Mouse (Mus musculus) heart, embryonic 11.5 days (tissue): Measurements from ENCODE around the gene Gm8104. TPM values are rescaled to one million over a fixed set of nuclear protein-coding genes. Genes with fewer than 3 reads are reported as not detected.
"Not testable (repeated sequence)": the region's sequence is repeated elsewhere in the genome, so short reads cannot be mapped to it uniquely, and the experiment has no call there.

Experiments
- ATAC-seq: fragments of 200-750 bp; cut with Nextera tagmentation; replicated peaks from 2 replicates; pipeline ENCODE4 v1.8.0; 2017; ENCODE audit warnings: moderate library complexity; ENCODE audit not compliant: insufficient number of reproducible peaks, low FRiP score, low TSS enrichment
- H3K27ac ChIP-seq: fragments of 300-500 bp; sonication (generic); 2 replicates; pipeline ENCODE4 v1.5.1; 2014; ENCODE audit warnings: mild to moderate bottlenecking, low read depth, low read length
- H3K27me3 ChIP-seq: fragments of 300-500 bp; sonication (generic); 2 replicates; pipeline ENCODE4 v1.6.1; 2014; ENCODE audit warnings: mild to moderate bottlenecking, low read length, mixed read lengths; ENCODE audit not compliant: control insufficient read depth, insufficient read depth
- H3K36me3 ChIP-seq: fragments of 300-500 bp; sonication (generic); 2 replicates; pipeline ENCODE4 v1.6.1; 2014; ENCODE audit warnings: mild to moderate bottlenecking, low read length, moderate library complexity, mixed read lengths; ENCODE audit not compliant: control insufficient read depth, insufficient read depth
- H3K4me1 ChIP-seq: fragments of 300-500 bp; sonication (generic); 2 replicates; pipeline ENCODE4 v1.6.1; 2014; ENCODE audit warnings: low read length; ENCODE audit not compliant: control insufficient read depth, insufficient read depth
- H3K4me2 ChIP-seq: fragments of 300-500 bp; sonication (generic); 2 replicates; pipeline ENCODE4 v1.6.1; 2014; ENCODE audit warnings: mild to moderate bottlenecking, moderate library complexity
- H3K4me3 ChIP-seq: fragments of 300-500 bp; sonication (generic); 2 replicates; pipeline ENCODE4 v1.5.1; 2014; ENCODE audit warnings: low read depth, low read length
- H3K9ac ChIP-seq: fragments of 300-500 bp; sonication (generic); 2 replicates; pipeline ENCODE4 v1.6.1; 2014; ENCODE audit warnings: mild to moderate bottlenecking, low read depth, low read length, moderate library complexity
- H3K9me3 ChIP-seq: fragments of 300-500 bp; sonication (generic); replicated peaks from 2 replicates; pipeline ENCODE4 v1.6.1; 2016; ENCODE audit warnings: low read length; ENCODE audit not compliant: control insufficient read depth
- WGBS: fragments of 180-500 bp; shearing (Covaris S2); extraction: QIAGEN DNeasy Blood & Tissue Kit; methylation state at CpG from one replicate; pipeline ENCODE4 v1.1.7; 2014; ENCODE audit not compliant: insufficient replicate concordance; 5-methylcytosine and 5-hydroxymethylcytosine counted together
- polyA plus RNA-seq: library from polyadenylated mRNA; unstranded; fragments of >200 nt; fragmentation: Nextera tagmentation; extraction: Ambion mirVana; gene quantifications from 2 replicates; pipeline ENCODE4 v1.2.1, GENCODE M21; 2014

Gm8104 gene
- not detected in 2 replicates for polyA plus RNA-seq

- not testable (repeated sequence) for H3K9ac ChIP-seq, ATAC-seq, H3K4me3 ChIP-seq, H3K4me1 ChIP-seq, H3K36me3 ChIP-seq, H3K27me3 ChIP-seq, H3K27ac ChIP-seq, H3K9me3 ChIP-seq, H3K4me2 ChIP-seq
- WGBS, result 61% methylated on average over 3 of the region's 3 CpGs
Observed at GRCm38 (mm10) chr14:43100301-43100700, at the start of gene Gm8104. Gm8104 (plus strand) TSS chr14:43100601.

DNA sequence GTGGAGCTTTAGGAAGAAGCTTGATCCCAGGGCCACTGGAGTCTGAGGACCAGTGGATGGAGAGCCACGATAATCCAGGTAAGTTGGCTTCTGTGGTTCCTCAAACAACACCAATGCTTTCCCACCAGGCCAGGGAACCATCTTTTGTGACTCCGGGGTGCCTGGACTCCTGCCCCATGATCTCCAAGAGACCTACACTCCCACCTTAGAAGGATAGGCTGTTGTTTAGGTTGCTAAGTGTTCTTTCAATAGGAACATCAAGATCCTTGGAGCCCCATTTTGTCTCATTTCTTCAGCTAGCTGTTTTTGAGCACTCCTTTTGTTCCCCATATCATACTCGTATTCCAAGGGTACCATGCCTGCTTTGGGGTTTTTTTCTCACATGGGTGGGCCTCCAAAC, 42.3 kb upstream of the Gm8104 start:
- not testable (repeated sequence) for H3K4me3 ChIP-seq, H3K4me2 ChIP-seq, H3K9me3 ChIP-seq, H3K27ac ChIP-seq, H3K4me1 ChIP-seq, H3K27me3 ChIP-seq, ATAC-seq, H3K9ac ChIP-seq, H3K36me3 ChIP-seq
- WGBS, result 70% methylated on average over 3 of the region's 3 CpGs

GRCm38 (mm10) chr14:43060179-43060578, 40.2 kb upstream of the Gm8104 start:
- not testable (repeated sequence) for H3K9me3 ChIP-seq, H3K4me1 ChIP-seq, H3K27ac ChIP-seq, ATAC-seq, H3K36me3 ChIP-seq, H3K9ac ChIP-seq, H3K4me3 ChIP-seq, H3K27me3 ChIP-seq, H3K4me2 ChIP-seq
- WGBS, result 60% methylated on average over 4 of the region's 4 CpGs

GRCm38 (mm10) chr14:43076543-43076942, 23.9 kb upstream of the Gm8104 start, which contains the start of gene Gm8094:
Gm8094 (minus strand) TSS chr14:43076643.
- not testable (repeated sequence) for H3K4me1 ChIP-seq, H3K27ac ChIP-seq, ATAC-seq, H3K9ac ChIP-seq, H3K4me2 ChIP-seq, H3K4me3 ChIP-seq, H3K36me3 ChIP-seq, H3K27me3 ChIP-seq, H3K9me3 ChIP-seq
- 82% methylated on average over 2 of the region's 2 CpGs for WGBS

DNA sequence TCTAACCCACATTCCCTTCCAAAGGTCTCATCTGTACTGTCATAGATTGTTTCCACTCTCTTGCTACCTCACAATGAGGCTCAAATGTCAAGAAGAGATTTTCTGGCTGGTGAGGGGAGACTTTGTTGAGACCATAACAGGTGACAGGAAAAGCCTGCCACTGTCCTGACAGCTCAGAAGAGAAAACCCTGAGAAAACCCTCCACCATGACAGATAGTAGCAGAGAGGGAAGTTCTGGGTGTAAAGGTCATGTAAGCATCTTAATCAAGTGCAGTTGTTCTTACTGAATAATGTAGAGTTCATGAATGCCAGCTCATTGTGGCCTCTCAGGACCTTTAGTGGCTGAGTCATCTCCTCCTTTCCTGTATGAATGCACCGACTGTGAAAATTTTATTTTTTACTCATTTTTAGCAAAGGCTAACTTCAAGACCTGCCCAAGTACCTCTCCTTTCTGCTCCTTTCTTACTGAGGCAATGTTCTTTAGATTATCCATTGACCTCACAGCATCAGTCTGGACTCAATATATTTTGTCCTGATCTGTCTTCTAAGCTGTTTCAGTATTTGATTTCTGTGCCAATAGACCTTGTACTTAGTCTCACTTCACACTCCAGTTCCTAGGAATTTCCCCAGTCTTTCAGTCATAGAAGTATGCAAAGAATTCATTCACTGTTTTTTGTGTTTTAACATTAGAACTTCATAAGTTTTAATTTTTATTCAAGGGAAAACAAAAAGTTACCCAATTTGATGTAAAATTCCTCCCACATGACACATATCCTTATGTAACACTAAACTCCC, 15.3 kb upstream of the Gm8104 start:
- H3K36me3 ChIP-seq, H3K4me2 ChIP-seq, ATAC-seq, H3K9ac ChIP-seq, H3K4me1 ChIP-seq, H3K27me3 ChIP-seq, H3K27ac ChIP-seq, H3K9me3 ChIP-seq, H3K4me3 ChIP-seq: not testable (repeated sequence)
- WGBS, result 60% methylated on average over 1 of the region's 1 CpGs

DNA sequence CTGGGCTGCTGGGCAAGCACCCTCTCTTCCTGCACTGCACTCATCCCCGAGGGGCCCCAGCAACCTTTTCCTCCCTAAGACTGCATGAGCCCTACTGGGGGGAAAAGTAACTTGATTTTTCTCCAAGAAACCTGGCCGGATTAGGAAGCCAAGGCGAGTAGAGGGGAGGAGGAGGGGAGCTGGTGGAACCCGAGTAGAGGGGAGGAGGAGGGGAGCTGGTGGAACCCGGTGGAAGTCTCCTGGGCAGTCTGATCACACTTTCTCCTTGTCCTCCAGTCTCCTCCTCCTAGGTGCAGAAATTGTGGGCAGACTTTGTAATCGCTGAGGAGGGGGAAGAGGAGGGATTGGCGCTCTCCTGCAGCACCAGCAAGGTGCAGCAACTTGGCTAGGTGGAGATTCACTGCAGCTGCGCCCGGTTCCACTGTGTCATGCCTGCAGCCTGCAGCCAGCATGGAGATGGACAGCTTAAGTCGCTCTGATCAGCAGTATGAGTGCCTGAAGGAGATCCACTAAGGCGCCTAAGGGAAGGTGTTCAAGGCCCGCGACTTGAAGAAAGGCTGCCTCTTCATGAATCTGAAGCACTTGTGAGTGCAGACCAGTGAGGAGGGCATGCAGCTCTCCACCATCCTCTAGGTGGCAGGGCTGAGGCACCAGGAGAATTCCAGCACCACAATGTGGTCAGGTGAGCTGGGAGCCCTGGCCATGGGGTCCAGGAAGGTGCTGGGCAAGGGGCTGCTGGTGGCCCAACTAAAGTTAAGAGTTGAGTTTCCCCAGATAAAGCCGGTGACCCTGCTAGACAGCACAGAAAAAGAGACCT, 11.1 kb upstream of the Gm8104 start:
- WGBS, result 33% methylated on average over 1 of the region's 14 CpGs
- H3K27ac ChIP-seq, result not testable (repeated sequence)

DNA sequence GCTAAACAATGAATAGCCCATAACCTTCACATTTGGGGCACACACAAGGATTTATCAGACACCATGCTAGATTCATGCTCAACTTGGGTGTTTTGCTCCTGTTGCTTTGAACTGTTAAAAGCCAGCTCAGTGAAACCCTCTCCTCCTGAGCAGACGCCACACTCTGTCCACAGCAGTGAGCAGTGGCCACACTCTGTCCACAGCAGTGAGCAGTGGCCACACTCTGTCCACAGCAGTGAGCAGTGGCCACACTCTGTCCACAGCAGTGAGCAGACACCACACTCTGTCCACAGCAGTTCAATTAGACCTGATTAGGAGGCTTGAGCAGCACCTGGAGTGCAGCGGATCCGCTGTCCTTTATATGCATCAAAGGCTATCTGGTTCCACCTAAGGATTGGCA, 19.3 kb downstream of the Gm8104 start:
- not testable (repeated sequence) for ATAC-seq, H3K9me3 ChIP-seq, H3K27me3 ChIP-seq, H3K36me3 ChIP-seq, H3K4me3 ChIP-seq, H3K4me2 ChIP-seq, H3K9ac ChIP-seq, H3K27ac ChIP-seq, H3K4me1 ChIP-seq
- WGBS, result 71% methylated on average over 1 of the region's 3 CpGs

More for the DNA sequence above, 11.1 kb upstream of the Gm8104 start:
- H3K36me3 ChIP-seq, H3K27me3 ChIP-seq, H3K9ac ChIP-seq, H3K4me1 ChIP-seq, H3K9me3 ChIP-seq, ATAC-seq, H3K4me2 ChIP-seq, H3K4me3 ChIP-seq: not testable (repeated sequence)

- H3K4me2 ChIP-seq, H3K9me3 ChIP-seq, ATAC-seq, H3K27me3 ChIP-seq, H3K36me3 ChIP-seq, H3K27ac ChIP-seq, H3K9ac ChIP-seq, H3K4me1 ChIP-seq, H3K4me3 ChIP-seq: not testable (repeated sequence)
Observed at GRCm38 (mm10) chr14:43126286-43126685, 25.9 kb downstream of the Gm8104 start.
